Mouse (Mus musculus): ENCODE results near the gene Zp1.

Gene Zp1

DNA sequence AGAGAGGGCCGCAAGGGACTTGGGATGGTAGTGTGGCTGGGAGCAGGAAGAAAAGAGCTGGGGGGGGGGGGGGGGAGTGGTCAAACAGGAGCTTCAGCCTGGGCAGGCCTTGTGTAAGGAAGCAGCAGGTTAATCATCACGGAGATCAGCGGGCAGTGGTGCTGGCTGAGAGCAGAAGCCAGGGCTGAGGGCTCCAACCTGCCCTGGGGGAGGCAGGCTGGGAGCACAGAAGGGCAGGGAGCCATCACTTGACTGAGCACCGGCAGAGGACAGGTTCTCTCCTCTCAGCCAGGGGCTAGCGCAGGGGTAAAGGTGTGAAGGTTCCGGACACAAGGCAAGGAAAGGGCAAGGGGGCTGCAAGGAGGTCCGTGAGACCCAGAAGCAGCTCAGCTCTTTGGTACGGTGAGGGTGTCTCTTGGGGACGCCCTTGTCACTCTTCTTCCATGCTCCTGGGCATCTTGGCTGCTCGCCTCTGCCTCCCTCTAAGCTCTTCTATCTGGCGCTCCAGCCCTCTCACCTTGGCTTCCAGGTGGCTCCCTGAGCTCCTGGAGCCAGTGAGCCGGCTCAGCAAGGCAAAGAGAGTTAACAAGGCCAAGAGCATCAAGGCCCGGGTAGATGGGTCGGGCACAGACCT is 49.0 kb downstream of the Zp1 start:
- DNase-seq (ENCODE audit: low read depth, low spot score): no peak
- H3K36me3 ChIP-seq (ENCODE audit: control insufficient read depth, insufficient read depth, low read length, poor library complexity, severe bottlenecking): peaks cover 5% of the 10 kb centered on the region
- H3K27me3 ChIP-seq (ENCODE audit: control insufficient read depth, insufficient read depth, low read length, poor library complexity, severe bottlenecking): no peaks in the 10 kb centered on the region

- no peak for DNase-seq (ENCODE audit: low read depth, low spot score)
- Histone ChIP-seq H3K36me3 (ENCODE audit: control insufficient read depth, insufficient read depth, low read length, poor library complexity, severe bottlenecking) (peaks cover 5% of the 10 kb centered on the region), H3K27me3 (ENCODE audit: control insufficient read depth, insufficient read depth, low read length, poor library complexity, severe bottlenecking) (no peaks in the 10 kb centered on the region)
Observed at GRCm38 (mm10) chr19:10870676-10871075, 49.8 kb downstream of the Zp1 start.

- Histone ChIP-seq H3K36me3 (ENCODE audit: control insufficient read depth, insufficient read depth, low read length, poor library complexity, severe bottlenecking) (peaks cover 5% of the 10 kb centered on the region), H3K27me3 (ENCODE audit: control insufficient read depth, insufficient read depth, low read length, poor library complexity, severe bottlenecking) (no peaks in the 10 kb centered on the region)
- no peak for DNase-seq (ENCODE audit: low read depth, low spot score)
Observed at GRCm38 (mm10) chr19:10869886-10870527, 50.4 kb downstream of the Zp1 start, which contains the start of gene Tmem132a. Gene Tmem132a (minus strand): TSS chr19:10869940.

GRCm38 (mm10) chr19:10869241-10869885 is 51.1 kb downstream of the Zp1 start:
- Histone ChIP-seq H3K36me3 (ENCODE audit: control insufficient read depth, insufficient read depth, low read length, poor library complexity, severe bottlenecking) (peaks cover 5% of the 10 kb centered on the region), H3K27me3 (ENCODE audit: control insufficient read depth, insufficient read depth, low read length, poor library complexity, severe bottlenecking) (no peaks in the 10 kb centered on the region)
- DNase-seq (ENCODE audit: low read depth, low spot score): no peak

DNA sequence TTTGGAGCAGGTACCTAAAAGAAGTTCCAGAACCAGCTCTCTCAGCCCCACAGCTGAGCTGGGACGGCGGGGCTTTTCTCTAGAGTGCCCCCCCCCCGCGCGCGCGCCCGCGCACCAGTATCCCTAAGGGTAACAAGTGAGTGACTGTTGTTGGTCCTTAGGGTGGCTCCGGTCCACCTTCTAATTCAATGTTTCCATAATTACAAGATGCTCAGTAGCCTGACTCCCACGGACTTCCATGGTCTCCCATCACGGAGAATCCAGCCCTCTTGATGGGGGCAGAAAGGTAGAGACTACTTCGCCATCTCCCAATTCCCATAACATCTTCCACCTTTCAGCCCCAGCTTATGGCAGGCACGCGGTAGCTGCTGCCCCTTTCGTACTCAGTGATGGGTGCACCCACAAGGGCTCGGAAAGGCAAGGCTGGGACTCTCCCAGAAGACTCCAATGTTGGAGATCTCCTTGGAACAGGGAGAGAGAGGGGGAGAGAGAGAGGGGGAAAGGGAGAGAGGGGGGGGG is 51.8 kb downstream of the Zp1 start:
- peaks cover 5% of the 10 kb centered on the region for H3K36me3 ChIP-seq (ENCODE audit: control insufficient read depth, insufficient read depth, low read length, poor library complexity, severe bottlenecking)

DNA sequence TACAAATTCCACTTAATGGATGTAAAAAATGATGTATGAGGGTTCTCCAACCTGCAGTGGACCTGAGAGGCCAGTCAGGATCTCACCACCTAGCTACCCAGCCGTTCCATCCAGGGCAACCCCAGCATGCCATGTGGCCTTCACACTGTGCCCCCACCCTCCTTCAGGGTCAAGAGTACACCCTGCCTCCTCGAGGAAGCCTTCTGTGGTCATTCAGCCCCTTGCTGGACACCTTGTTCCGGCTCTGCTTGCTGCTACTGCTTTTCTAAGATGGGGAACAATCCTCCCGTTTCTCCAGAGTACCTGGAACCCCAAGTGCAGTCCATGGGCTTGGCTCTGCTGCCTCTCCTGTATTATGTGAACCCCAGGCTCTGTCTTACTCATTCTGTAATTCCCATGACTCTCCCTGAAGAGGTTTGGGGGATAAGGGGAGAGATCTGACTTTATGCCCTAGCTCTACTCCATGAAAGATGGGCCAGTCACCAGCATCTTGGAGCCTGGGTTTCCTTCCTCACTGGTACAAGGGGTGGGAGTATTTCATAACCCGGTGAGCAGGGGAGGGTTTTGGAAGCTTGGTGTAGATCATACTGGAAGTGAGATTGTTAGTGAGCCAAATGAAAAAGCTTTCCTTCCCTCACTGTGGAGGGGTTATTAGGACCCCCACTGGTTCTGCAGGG is 52.3 kb downstream of the Zp1 start:
- H3K27me3 ChIP-seq (ENCODE audit: control insufficient read depth, insufficient read depth, low read length, poor library complexity, severe bottlenecking): no peaks in the 10 kb centered on the region
- peaks cover 3% of the 10 kb centered on the region for H3K36me3 ChIP-seq (ENCODE audit: control insufficient read depth, insufficient read depth, low read length, poor library complexity, severe bottlenecking)
- no peak for DNase-seq (ENCODE audit: low read depth, low spot score)

More for the DNA sequence above, 51.8 kb downstream of the Zp1 start:
- H3K27me3 ChIP-seq (ENCODE audit: control insufficient read depth, insufficient read depth, low read length, poor library complexity, severe bottlenecking): no peaks in the 10 kb centered on the region
- no peak for DNase-seq (ENCODE audit: low read depth, low spot score)

DNA sequence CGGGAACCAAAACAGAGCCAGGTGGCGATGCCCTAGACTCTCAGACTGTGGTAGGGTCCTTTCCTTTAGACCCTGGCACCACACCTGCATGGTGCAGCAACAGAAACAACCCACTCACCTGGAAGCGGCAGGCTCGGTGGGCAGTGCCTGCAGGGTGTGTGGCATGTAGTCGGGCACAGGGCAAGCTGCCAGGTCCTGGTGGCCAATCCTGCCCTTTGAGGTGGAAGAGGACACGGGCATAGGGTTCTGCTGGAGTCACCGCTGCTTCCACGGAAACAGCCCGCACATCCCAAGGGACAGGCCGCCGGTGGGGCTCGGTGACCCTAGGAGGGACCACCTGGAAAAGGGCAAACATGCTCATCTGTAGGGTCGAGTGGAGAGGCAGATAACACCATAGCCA is 54.1 kb downstream of the Zp1 start:
- Histone ChIP-seq H3K27me3 (ENCODE audit: control insufficient read depth, insufficient read depth, low read length, poor library complexity, severe bottlenecking) (no peaks in the 10 kb centered on the region), H3K36me3 (ENCODE audit: control insufficient read depth, insufficient read depth, low read length, poor library complexity, severe bottlenecking) (no peaks in the 10 kb centered on the region)
- DNase-seq (ENCODE audit: low read depth, low spot score): no peak

All from splenic B cell, adult 2 months (primary cell).